Mouse (Mus musculus): ENCODE measurements around the gene Mrps18c.

GRCm38 (mm10) chr5:100820483-100821184 lies 22.2 kb downstream of the Mrps18c start, which contains the start of gene Abraxas1:
- no peak for TF ChIP-seq CTCF (IDR thresholded peaks at IDR 0.05; ENCODE audit: insufficient read depth, low read length)
- peak; percentile 77; the same call in 1 of the 2 replicates for TF ChIP-seq POLR2A (IDR thresholded peaks at IDR 0.05; ENCODE audit: borderline replicate concordance, extremely low read depth, low read depth, low read length)
